Mouse (Mus musculus): ENCODE results near the gene Sgms2.

GRCm38 (mm10) chr3:131364632-131365446 lies 126.4 kb downstream of the Sgms2 start:
- no peak for TF ChIP-seq CEBPB (IDR thresholded peaks at IDR 0.05; ENCODE audit: low read depth)
- TF ChIP-seq CTCF (IDR thresholded peaks at IDR 0.05; ENCODE audit: control insufficient read depth, insufficient read depth, insufficient read length): no peak
- TF ChIP-seq MAX (IDR thresholded peaks at IDR 0.05): peak; percentile 29
